Mouse (Mus musculus): ENCODE results near the gene Capza1. TPM values are rescaled to one million over a fixed set of nuclear protein-coding genes. Genes with fewer than 3 reads are reported as not detected.
"Not testable (repeated sequence)": the region's sequence is repeated elsewhere in the genome, so short reads cannot be mapped to it uniquely, and the experiment has no call there.

The Capza1 gene
- total RNA-seq, 2 experiments from 2014 or later = 29.5 to 41.2 TPM

DNA sequence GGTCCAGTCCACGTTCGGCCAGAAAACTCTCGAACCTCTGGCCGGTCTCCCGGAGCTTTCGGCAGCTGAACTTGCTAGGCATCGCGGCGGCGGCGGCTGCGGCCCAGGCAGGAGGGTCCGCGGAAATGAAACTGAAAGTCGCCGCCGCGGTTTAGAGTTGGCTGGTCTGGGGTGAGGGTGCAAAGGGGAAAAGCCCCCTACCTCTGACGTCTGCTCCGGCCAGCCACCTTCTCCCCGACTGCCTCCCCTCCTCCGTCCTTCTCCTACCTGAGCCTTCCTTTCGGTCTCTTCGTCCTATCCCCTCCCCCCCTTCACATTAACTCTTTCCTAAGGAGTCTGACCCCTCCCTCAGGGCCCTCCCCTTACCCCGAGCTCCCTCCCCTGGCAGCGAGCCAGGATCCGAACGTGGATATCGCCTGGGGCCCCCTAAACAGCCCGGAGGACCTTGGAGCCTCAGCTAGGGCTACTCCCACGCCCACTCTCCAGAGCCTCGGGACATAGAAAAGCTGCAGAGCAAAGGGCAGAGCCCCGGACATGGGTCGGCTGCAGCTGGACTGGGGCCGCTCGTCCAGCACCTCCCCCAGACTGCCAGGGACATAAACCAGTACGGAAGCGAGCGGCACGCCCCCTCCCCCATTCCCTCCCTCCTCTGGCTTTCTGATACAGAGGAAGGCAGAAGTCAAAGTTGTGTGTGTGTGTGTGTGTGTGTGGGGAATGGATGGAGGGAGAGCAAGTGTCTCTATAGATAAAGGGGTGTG, 46.1 kb downstream of the Capza1 start, which contains the start of gene Mov10:
Gene Mov10, minus strand, starts transcription at position 573 of the 758 bp plus-strand sequence.
- DNase-seq (ENCODE audit: low spot score in 2 of 2) = peak in 1 of 2 experiments; percentile 37

DNA sequence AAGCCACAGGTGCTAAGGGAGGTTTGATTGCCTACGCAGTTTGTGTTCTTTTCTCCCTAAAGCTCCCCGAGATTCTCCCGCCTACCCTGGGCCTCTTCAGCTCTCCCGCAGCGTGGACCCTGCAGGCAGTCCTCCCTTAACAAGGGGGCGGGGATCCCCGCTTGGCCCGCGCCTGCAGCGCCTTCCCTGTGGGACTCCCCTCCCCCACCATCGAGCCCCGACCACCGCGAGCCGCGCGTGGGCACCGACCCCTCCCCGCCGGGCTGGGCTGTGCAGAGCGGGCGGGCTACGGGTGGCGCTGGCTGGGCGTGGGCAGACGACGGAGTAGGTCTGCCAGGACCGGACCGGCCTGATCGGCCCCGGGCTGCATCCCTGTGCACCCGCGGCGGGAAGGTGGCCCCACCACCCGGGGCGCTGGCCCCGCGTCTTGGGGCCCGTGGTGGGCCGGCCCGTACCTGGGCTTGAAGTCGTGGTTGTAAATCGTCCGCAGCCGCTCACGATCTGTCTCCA, 46.8 kb downstream of the Capza1 start:
- peak; percentile 34 to 39 for DNase-seq (ENCODE audit: low spot score in 2 of 2)

DNA sequence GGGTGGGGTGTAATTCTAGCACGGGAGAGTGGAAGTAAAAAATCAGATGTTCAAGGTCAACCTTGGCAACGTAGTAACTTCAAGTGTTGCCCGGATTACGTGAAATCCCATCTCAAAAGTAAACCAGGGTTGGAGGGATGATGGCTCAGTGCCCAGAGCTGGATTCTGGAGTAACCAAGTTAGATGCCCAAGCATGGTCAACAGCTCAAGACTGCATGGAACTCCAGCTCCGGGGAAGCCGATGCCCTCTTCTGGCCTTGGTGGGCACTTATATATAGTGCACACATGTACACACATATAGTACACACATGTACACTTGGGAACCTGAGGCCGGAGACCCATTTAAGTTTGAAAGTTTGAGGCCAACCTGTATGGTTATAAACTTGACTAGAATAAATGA, 48.2 kb downstream of the Capza1 start:
- DNase-seq (ENCODE audit: low spot score in 2 of 2) = no peak

DNA sequence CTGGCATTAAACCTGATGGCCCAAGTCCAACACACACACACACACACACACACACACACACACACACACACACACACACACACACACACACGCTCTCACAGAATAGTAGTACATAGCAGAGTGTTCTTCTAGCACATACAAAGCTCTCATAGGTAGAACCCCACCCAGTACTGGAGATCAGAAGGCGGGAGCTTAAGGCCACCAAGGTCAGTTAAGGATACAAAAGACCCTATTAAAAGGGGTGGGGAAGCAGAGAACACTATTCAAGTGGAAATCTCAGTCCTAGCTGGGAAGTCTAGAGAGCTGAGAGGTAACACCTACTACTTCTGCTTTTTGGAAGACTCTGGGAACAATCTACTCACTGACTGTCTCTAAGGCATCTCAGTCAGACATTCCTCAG, 49.0 kb downstream of the Capza1 start:
- no peak for DNase-seq (ENCODE audit: low spot score in 2 of 2)

DNA sequence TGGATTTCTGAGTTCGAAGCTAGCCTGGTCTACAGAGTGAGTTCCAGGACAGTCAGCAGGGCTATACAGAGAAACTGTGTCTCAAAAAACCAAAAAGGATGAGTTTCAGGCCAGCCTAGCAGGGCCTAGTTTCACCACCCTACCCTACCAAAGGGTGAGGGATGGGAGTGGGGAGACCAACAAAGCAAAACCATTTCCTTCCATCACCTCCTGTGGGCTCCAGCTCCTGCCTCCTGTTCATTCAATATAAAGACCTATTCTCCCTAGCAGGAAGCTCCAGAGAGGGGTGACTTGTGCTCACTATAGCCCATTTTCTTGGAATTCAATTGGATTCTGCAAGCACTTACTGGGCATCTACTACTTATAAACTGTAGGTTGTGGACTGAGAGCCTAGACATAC, 49.6 kb downstream of the Capza1 start:
- DNase-seq (ENCODE audit: low spot score in 2 of 2) = no peak

DNA sequence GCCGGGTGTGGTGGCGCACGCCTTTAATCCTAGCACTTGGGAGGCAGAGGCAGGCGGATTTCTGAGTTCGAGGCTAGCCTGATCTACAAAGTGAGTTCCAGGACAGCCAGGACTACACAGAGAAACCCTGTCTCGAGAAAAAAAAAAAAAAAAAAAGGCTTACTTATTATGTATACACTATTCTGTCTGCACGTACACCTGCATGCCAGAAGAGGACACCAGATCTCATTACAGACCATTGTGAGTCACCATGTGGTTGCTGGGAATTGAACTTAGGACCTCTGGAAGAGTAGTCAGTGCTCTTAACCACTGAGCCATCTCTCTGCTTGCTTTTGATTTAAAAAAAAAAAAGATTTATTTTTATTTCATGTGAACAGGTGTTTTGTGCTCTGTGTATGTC, 51.1 kb downstream of the Capza1 start:
- not testable (repeated sequence) for DNase-seq (ENCODE audit: low spot score in 2 of 2)

DNA sequence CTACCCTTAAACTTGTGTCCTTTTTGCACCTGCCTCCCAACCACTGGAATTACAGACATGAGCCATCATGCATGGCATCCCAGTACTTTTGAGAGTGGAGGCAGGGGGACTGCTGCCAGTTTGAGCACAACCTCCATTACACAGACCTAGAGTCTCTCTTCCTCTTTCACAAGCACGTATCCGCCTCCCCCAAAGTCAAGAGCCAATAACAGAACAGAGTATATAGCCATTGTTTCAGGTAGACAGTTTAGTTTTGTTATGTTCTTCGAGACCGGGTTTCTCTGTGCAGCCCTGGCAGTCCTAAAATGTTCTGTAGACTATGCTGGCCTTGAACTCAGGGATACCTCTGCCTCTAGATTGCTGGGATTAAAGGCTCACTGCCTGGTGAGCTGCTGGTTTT, 52.1 kb downstream of the Capza1 start:
- no peak for DNase-seq (ENCODE audit: low spot score in 2 of 2)

DNA sequence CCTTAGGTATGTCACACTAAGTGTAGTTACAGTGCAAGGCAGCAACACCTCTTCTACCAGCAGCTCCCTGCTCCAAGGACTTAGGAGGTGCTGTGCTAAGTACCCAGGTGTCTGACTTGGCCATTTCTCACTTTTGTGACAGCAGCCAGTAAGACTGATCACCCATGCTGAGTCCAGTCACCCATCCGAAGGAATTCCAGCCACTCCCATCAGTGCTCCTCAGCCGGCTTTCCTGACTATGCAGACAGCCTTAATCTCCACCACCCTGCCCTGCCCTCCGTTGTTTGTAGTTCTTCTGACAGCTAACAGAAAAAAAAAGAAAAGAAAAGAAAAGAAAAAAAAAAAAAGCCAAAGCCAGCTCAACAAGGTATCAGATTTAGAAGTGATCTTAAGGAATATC, 52.6 kb downstream of the Capza1 start:
- DNase-seq (ENCODE audit: low spot score in 2 of 2) = no peak

DNA sequence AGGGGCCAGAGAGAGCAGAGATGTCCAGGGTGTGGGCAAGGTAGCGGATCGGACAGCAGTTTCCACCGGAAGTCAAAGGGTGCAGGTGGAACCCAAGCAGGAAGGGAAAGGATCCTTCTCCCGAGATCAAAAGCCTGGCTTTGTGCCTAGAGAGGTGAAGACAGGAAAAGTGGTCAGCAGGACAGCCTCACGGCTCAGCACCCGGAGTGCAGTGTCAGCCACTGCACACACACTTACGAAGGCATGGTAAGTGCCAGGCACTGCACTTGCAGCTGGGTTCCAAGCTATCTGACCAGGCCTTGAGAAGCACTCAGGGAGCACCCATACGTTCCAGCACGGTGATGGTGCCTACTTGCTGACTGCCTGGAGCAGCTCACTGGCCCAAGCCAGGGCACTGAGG, 58.8 kb downstream of the Capza1 start:
- DNase-seq (ENCODE audit: low spot score in 2 of 2) = no peak

DNA sequence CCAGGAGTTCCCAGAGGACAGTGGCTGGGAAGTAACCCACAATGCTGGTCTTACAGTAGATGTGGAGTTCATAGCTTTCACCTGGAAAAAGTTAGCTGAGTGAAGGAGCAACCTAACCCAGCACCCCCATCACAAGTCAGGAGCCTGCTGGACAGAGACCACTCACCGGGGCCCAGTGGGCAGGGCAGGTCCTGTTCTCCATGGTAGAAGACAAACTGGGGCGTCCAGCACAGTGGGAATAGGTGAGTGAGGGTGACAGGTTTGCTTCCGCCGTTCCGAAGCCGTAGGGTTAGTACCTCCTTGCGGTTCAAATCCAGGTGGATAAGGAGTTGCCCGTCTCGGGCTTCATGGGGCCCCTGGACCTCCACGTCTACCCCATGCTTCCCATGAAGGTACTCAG, 60.0 kb downstream of the Capza1 start:
- no peak for DNase-seq (ENCODE audit: low spot score in 2 of 2)

DNA sequence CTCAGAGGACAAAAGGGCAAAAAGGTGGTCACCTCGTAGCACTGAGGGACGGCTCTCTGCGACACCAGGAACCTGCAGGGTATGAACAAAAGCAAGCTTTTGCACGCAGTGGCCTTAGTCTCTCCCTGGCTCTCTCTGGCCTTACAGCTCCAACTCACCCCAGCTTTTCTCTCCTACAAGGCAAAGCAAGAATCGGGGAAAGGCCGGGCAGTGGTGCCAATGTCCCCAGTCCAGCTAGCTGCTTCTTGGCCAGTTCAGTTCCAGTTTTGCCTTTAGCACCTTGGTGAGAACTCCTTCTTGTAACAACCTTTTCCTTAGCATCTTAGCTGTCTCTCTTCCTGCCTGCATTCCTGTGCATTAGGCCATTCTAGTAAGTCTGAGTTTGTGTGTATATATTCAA, 62.8 kb downstream of the Capza1 start:
- DNase-seq (ENCODE audit: low spot score in 2 of 2) = no peak

DNA sequence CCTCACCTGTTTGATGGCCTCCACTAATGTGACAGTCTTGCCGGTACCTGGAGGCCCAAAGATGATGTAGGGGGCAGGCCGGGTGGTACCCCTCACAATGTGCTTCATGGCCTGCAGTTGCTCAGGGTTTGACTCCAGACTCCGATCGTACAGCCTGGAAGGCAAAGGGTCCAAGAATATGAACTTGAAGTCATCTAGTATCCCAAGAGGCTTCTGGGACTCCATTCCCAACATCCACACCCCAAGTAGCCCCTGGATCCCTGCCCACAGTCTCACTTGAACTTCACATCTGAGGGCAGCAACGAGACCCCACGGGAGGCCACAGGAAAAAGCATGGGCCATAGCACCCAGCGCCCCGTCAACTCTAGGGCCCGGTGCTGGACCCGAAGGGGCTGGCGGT, 63.6 kb downstream of the Capza1 start:
- no peak for DNase-seq (ENCODE audit: low spot score in 2 of 2)

DNA sequence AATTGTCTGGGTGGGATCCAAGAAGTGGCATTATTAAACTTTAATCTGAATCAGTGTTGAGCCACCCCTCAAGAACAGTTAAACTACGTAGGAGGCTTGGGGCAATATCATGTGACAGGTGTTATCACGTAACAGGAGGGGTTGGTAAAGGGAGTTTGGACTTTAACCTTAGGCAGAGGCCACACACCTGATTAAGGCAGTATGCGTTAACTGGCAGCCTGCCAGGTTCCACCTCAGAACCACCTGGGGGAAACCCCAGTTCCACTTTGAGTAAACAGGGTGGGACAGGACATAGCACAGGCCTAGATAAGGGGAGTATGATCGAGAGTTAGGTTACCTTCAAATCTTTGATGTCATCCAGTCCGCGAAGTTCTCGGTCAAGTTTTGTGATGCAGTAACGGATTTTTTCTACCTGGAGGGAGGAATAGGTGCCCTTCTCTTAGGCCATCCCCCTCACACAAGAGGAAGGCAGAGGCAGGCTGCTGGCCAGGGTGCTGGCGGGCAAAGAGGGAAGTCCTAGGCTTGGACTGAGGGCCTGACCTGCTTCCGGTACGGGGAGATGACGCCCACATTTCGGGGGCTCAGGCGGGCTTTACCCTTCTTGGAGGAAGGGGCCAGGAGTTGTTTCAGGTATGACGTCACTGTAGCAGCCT, 67.7 kb downstream of the Capza1 start:
- DNase-seq (ENCODE audit: low spot score in 2 of 2) = no peak

DNA sequence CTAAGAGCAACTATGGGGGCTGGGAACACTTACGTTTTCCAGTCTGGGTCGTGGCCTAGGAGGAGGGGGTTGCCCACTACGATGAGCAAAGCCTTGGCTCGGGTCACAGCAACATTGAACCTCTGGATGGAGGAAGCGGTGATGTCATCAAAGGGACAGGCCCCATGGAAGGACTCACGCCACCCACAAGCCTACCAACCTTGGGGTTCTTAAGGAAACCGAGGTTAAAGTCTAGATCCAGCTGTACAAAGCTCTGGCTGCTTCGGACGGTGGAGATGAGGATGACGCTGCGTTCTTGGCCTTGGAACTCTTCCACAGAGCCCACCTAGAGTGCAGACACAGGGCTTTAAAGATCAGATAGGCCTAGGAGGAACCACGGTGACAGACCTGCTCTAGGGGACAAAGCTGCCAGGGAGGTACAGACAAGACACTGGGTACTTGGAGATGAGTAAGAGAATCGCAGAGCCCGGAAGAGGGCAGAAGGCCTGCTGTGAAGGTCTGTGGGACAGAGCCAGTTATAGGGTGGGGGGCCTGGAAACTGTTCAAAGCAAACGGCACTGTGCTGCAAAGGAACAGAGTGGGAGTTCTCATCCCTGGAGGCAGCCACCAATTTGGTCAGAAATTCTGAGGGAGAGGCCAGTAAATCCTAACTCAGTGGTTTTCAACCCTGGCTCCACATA, 68.5 kb downstream of the Capza1 start:
- no peak for DNase-seq (ENCODE audit: low spot score in 2 of 2)

DNA sequence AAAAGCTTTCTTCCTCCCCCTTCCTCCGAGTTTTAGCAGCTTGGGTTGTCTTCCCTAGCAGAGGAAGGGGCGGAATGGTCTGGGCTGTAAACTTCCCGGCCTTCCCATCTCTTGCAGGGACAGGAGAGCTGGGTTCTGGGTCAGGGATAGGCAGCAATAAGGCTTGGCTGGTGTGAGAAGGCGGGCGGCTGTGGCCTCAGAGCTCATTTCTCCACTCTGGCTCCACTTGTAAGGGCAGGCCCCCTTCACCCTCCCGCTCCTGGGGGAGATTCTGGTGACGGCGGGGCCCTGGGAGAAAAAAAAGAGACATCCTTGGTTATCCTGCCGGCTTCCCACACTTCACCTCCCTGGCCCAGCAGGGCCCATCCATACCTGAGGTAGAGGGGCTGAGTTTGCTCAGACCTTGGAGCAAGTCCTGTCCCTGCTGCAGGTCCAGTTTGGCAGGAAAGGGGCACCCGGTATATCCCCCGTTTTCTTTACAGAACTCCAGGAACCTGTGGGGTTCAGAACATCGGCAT, 69.3 kb downstream of the Capza1 start:
- no peak for DNase-seq (ENCODE audit: low spot score in 2 of 2)

DNA sequence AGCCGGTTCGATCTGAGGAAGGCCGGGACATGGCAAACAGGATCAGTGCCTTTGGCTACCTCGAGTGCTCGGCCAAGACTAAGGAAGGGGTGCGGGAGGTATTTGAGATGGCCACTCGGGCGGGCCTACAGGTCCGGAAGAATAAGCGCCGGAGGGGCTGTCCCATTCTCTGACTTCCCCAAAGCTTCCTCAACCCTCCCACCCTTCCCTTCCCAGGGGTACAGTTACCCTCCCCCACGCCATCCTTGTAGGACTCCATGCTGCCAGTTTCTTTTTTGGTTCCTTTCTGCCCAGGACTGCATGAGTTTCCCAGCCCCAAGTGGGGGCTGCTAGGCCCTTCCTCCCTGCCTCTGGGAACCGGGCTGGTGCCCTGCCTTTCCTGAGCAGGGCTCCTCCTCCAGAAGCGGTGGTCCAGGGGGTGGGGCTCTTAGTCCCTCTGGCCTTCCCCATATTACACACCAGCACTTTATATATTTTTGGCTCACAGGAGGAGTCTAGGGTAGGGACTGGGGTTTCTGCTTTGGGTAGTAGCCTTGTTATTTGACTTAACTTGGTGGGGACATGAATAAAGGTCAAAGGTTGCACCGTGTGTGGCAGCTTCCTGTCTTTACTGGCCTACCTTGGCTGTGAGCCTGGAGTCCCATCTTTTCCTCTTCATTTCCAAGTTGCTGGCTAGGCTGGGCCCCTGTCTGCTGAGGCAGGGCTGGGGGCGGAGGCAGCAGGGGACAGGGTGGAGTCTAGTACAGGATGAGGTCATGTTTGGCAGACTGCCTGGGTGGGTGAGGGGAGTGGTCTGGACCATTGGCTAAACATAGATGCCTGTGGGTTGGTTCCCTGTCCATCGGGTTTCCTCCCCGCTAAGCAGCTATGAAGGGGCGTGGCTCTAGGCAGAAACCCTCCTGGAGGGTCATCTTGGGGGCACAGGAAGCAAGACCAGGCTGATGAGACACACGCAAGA, 70.2 kb downstream of the Capza1 start:
- peak in 1 of 2 experiments; percentile 56 for DNase-seq (ENCODE audit: low spot score in 2 of 2)

DNA sequence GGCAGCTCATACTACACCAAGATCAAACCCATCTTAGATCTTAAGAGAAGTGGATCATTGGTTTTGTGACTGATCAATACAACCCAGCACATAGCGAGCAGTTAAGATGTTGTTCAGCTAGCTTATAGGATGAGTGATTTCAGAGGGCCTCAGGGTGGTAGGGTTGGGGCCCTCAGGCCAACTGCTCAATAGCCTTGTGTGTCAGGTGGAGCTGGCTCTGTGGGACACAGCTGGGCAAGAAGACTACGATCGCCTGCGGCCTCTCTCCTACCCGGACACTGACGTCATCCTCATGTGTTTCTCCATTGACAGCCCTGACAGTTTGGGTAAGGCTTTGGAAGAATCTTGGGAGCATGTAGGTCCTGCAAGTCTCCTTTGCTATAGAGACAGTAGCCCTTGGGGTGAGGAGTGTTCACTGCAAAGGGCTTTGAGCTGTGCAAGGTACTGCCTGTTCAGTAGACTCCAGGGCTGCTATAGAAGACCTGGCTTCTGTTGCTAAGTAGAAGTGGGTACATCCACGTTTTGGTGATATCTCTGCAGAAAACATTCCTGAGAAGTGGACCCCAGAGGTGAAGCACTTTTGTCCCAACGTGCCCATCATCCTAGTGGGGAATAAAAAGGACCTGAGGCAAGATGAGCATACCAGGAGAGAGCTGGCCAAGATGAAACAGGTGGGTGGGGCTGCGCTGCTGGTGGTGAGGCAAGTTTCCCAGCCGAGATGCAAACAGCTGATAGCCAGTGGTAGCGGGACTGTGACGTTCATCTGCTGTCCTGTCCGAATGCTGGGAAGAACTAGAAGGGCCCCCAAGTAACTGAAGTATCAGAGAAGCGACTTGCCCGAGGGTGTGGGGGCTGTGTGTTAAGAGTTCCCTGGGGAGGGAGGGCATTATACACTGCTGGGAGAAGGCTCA, 71.7 kb downstream of the Capza1 start:
- no peak for DNase-seq (ENCODE audit: low spot score in 2 of 2)

DNA sequence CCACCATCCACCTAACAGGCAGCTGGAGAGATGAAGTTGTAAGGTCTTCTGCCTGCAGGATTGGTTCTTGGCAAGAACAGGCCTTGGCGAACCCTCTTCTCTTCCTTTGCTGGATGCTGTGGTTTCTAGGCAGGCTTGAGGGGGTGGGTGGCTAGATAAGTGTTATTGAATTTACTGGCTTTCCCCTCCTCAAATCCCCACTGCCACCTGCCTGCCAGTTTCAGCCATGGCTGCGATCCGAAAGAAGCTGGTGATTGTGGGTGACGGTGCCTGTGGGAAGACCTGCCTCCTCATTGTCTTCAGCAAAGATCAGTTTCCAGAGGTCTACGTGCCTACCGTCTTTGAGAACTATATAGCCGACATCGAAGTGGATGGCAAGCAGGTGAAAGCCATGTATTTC, 72.6 kb downstream of the Capza1 start:
- DNase-seq (ENCODE audit: low spot score in 2 of 2) = no peak

DNA sequence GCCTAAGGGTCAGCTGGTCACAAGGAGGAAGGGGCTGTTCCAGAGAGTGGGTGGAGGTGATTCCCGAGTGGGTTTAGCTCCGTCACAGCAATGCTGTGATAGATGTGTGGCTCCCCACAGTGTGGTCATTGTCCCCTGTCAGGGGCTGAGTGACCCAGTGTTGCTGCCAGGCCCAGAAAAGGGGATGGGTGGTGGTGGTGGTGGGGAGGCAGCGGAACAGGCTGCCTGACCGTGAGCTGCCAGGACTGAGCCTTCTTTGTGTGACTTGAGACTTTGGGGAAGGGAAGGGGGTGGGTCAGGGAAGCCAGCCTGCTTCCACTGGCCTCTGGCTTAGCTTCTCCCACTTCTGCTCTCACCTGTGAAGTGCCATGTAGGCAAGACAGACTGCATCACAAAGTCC, 73.3 kb downstream of the Capza1 start:
- no peak for DNase-seq (ENCODE audit: low spot score in 2 of 2)
